Mouse (Mus musculus): ENCODE results near the gene 1810055G02Rik. TPM values are rescaled to one million over a fixed set of nuclear protein-coding genes. Genes with fewer than 3 reads are reported as not detected.

Gene 1810055G02Rik
- polyA plus RNA-seq, 1 experiment from 2014 or later = 33.0 TPM

Other genes with a start within 250 kb of the 1810055G02Rik start
- 75.5 and 79.8 TPM in 2 replicates for gene Ppp6r3, start 132.5 kb upstream of the 1810055G02Rik start, polyA plus RNA-seq (2016; fragmentation: Nextera tagmentation; extraction: Ambion mirVana)
- gene Lrp5, start 21.7 kb upstream of the 1810055G02Rik start, polyA plus RNA-seq (2016; fragmentation: Nextera tagmentation; extraction: Ambion mirVana) = 7.7 and 8.4 TPM in 2 replicates
- 38.3 and 44.2 TPM in 2 replicates for gene Kmt5b, start 59.1 kb downstream of the 1810055G02Rik start, polyA plus RNA-seq (2016; fragmentation: Nextera tagmentation; extraction: Ambion mirVana)
- gene Chka, start 143.5 kb downstream of the 1810055G02Rik start, polyA plus RNA-seq (2016; fragmentation: Nextera tagmentation; extraction: Ambion mirVana) = 55.7 and 62.8 TPM in 2 replicates
- 41.3 and 47.0 TPM in 2 replicates for gene Tcirg1, start 198.8 kb downstream of the 1810055G02Rik start, polyA plus RNA-seq (2016; fragmentation: Nextera tagmentation; extraction: Ambion mirVana)
- gene Ndufs8, start 204.5 kb downstream of the 1810055G02Rik start, polyA plus RNA-seq (2016; fragmentation: Nextera tagmentation; extraction: Ambion mirVana) = 242 and 257 TPM in 2 replicates
- 0.60 and 0.65 TPM in 2 replicates for gene Aldh3b1, start 221.5 kb downstream of the 1810055G02Rik start, polyA plus RNA-seq (2016; fragmentation: Nextera tagmentation; extraction: Ambion mirVana)
- gene Unc93b1, start 226.9 kb downstream of the 1810055G02Rik start, polyA plus RNA-seq (2016; fragmentation: Nextera tagmentation; extraction: Ambion mirVana) = 11.7 and 12.1 TPM in 2 replicates